Mouse (Mus musculus): ENCODE measurements around the gene Il5.

DNA sequence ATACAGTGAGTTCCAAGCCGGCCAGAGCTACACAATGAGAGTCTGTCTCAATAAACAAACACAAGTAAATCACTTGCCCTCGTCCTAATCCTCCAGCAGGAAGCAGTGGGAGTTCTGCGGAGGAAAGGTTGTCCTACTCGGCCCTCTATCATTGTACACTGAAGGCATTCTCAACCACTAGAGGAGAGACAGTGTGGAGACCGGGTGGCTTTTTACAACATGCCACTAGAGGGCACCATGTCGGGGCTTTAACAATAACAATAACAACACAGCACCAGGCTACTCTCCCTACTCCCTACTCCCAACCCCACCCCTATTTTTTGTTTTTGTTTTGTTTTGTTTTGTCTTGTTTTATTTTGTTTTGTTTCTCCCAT lies 17.0 kb downstream of the Il5 start:
- peak; percentile 73 for TF ChIP-seq CTCF (IDR thresholded peaks at IDR 0.05; ENCODE audit: low read depth)
- no peak for TF ChIP-seq EP300 (optimal IDR thresholded peaks at IDR 0.05)

Measured in stomach, postnatal 0 days (tissue).